Mouse (Mus musculus) megakaryocyte, embryonic 14.5 days (primary cell): ENCODE results near the gene Col12a1. TPM values are rescaled to one million over a fixed set of nuclear protein-coding genes. Genes with fewer than 3 reads are reported as not detected.

Experiments
- H3K27me3 ChIP-seq: replicated peaks from 2 replicates; pipeline ENCODE3; 2012; ENCODE audit warnings: inconsistent platforms
- H3K36me3 ChIP-seq: replicated peaks from 2 replicates; pipeline ENCODE3; 2012; ENCODE audit warnings: low read length, inconsistent platforms, mixed read lengths
- H3K4me1 ChIP-seq: 2 replicates; pipeline ENCODE4 v1.6.1; 2012; ENCODE audit warnings: inconsistent platforms
- H3K4me3 ChIP-seq: replicated peaks from 2 replicates; pipeline ENCODE3; 2012; ENCODE audit warnings: moderate library complexity, mild to moderate bottlenecking, inconsistent platforms
- H3K9me3 ChIP-seq: 2 replicates; pipeline ENCODE4 v1.6.1; 2012; ENCODE audit warnings: inconsistent platforms
- FLI1 ChIP-seq: IDR thresholded peaks from 2 replicates; pipeline ENCODE4 v1.6.1; 2012; ENCODE audit warnings: low read length, inconsistent platforms, mixed read lengths
- GATA1 ChIP-seq: IDR thresholded peaks from 3 replicates; pipeline ENCODE4 v1.6.1; 2012; ENCODE audit warnings: mixed read lengths, low read length, inconsistent platforms, borderline replicate concordance
- polyA plus RNA-seq: library from polyadenylated mRNA; stranded (reverse); fragments of >175 nt; gene quantifications from 2 replicates; pipeline ENCODE4 v1.2.3, GENCODE M21; 2012; ENCODE audit warnings: low replicate concordance; ENCODE audit not compliant: insufficient read depth

The Col12a1 gene
- 0.38 TPM in 1 of 2 replicates, not detected in the other for polyA plus RNA-seq

DNA sequence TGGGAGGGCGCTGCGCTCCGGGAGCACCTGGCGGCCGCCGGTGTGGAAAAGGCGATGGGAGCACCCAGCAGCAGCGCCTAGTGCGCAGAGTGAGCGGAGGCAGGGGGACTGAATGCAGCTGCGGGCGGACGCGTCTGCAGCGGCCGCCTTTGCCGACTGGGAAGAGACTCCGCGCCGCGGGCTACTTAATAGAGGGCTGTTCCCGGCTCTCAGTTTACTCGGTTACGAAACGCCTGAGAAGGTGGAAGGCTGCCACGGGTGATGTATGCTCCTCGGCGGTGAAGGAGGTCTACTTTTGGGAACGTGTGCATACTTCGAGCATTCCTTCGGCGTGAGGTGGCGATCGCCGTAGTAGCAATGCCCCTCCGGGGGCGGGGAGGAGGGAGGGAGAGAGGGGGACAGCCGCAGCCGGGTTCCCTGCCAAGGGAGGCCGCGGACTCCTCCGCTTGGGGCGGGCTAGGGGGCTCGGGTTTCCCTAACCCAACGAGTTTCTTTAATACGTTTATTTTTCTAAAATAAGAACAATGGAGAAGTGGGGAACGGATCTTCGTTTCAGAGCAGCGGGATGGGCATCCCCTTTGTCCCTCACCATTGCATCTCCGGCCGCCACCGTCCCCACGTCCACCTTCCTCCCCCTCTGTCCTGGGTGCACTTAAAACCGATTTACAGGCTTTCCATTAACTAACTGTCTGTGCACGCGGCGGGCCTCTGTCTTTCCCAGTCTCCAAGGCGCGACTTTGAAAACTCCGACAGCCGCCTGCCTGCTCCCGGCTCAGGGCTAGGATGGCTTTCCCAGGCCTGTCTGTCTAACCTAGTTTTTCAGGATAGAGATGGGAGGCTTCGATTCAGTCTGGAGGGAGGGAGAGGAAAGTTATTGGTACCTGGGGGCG is at the start of gene Col12a1:
Col12a1 (minus strand) TSS at position 351 of the 890 bp plus-strand sequence.
- H3K4me3 ChIP-seq: peak within 1 kb of the TSS; percentile 86
- H3K4me1 ChIP-seq: peaks cover 38% of the 10 kb centered on the region
- TF ChIP-seq FLI1: no peak
- no peak for TF ChIP-seq GATA1
- peaks cover 9% of the 10 kb centered on the region for H3K9me3 ChIP-seq
- H3K36me3 ChIP-seq: no peaks in the 10 kb centered on the region
- peaks cover 70% of the 10 kb centered on the region for H3K27me3 ChIP-seq

- TF ChIP-seq FLI1 (no peak), GATA1 (no peak)
Observed at GRCm38 (mm10) chr9:79766991-79767545, 48.4 kb upstream of the Col12a1 start.

GRCm38 (mm10) chr9:79765329-79765728 is 46.7 kb upstream of the Col12a1 start:
- Histone ChIP-seq H3K4me1 (peaks cover 10% of the 10 kb centered on the region; the same call in 1 of the 2 replicates), H3K36me3 (peaks cover 19% of the 10 kb centered on the region), H3K9me3 (peaks cover 12% of the 10 kb centered on the region), H3K4me3 (no peak overlapping the region), H3K27me3 (no peaks in the 10 kb centered on the region)
- TF ChIP-seq FLI1: no peak
- TF ChIP-seq GATA1: no peak

More at GRCm38 (mm10) chr9:79766991-79767545, 48.4 kb upstream of the Col12a1 start:
- peaks cover 12% of the 10 kb centered on the region for H3K9me3 ChIP-seq
- no peaks in the 10 kb centered on the region for H3K27me3 ChIP-seq
- H3K4me3 ChIP-seq: no peak overlapping the region
- H3K36me3 ChIP-seq: peaks cover 36% of the 10 kb centered on the region
- H3K4me1 ChIP-seq: peaks cover 7% of the 10 kb centered on the region; the same call in 1 of the 2 replicates

- TF ChIP-seq GATA1 (no peak), FLI1 (no peak)
- no peak overlapping the region for H3K4me3 ChIP-seq
Observed at GRCm38 (mm10) chr9:79762519-79762918, 43.9 kb upstream of the Col12a1 start.

DNA sequence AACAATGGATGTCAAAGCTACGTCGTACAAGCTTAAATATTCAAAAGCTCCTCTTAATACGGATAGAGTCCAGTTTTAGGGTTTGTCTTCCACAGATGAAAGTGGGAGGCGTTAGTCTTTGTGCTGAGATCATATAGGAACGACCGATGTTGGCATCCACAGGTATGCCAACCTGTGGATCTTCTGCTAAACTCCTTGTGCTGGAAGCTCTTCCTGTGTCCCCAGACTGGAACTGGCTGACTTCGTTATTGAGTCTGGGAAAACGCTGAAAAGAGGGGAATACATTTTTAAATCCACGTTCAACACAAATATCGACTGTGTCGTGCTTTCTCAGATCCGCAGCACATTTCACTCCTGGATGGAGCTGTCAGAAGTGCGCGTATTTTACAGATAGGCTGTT is 41.4 kb upstream of the Col12a1 start:
- Histone ChIP-seq H3K4me3 (peak overlapping the region; percentile 92), H3K27me3 (no peaks in the 10 kb centered on the region), H3K9me3 (peaks cover 12% of the 10 kb centered on the region), H3K4me1 (peaks cover 22% of the 10 kb centered on the region), H3K36me3 (peaks cover 34% of the 10 kb centered on the region)
- TF ChIP-seq GATA1: no peak
- no peak for TF ChIP-seq FLI1

More at GRCm38 (mm10) chr9:79762519-79762918, 43.9 kb upstream of the Col12a1 start:
- peaks cover 27% of the 10 kb centered on the region for H3K4me1 ChIP-seq
- peaks cover 10% of the 10 kb centered on the region for H3K36me3 ChIP-seq
- H3K9me3 ChIP-seq: peaks cover 12% of the 10 kb centered on the region
- no peaks in the 10 kb centered on the region for H3K27me3 ChIP-seq

GRCm38 (mm10) chr9:79759385-79760005 is 40.9 kb upstream of the Col12a1 start, which contains the start of gene Cox7a2:
Gene Cox7a2, minus strand, starts transcription at chr9:79759878.
- Histone ChIP-seq H3K9me3 (peaks cover 7% of the 10 kb centered on the region), H3K4me3 (peak within 1 kb of the TSS; percentile 92), H3K27me3 (no peaks in the 10 kb centered on the region), H3K4me1 (peaks cover 22% of the 10 kb centered on the region), H3K36me3 (peaks cover 37% of the 10 kb centered on the region)
- TF ChIP-seq GATA1 (no peak), FLI1 (peak; percentile 89)

DNA sequence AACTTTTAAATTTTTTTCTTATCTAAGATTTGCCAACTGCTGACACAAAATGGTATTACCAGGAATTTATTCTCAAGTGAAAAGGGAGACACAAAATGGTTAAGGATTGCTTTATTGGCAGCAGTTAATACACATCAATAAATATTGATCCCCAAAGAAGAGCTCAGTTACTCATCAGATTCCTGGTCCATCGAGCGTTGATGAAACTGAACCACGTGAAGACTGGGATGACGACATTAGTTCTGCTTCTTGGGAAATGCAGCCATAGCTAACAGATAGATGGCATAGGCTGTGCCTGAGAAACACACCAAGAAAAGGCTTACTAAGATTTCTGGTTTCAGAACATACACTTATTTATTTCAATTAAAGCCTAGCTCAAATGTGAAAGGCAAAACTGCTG is 36.7 kb upstream of the Col12a1 start:
- no peak for TF ChIP-seq FLI1
- no peak for TF ChIP-seq GATA1
- Histone ChIP-seq H3K27me3 (no peaks in the 10 kb centered on the region), H3K4me1 (peaks cover 24% of the 10 kb centered on the region), H3K36me3 (peaks cover 64% of the 10 kb centered on the region), H3K4me3 (no peak overlapping the region), H3K9me3 (no peaks in the 10 kb centered on the region)

GRCm38 (mm10) chr9:79751846-79752245 is 33.2 kb upstream of the Col12a1 start:
- Histone ChIP-seq H3K36me3 (peaks cover 62% of the 10 kb centered on the region), H3K4me3 (no peak overlapping the region), H3K4me1 (peaks cover 4% of the 10 kb centered on the region; the same call in 1 of the 2 replicates), H3K27me3 (no peaks in the 10 kb centered on the region), H3K9me3 (no peaks in the 10 kb centered on the region)
- TF ChIP-seq FLI1: no peak
- no peak for TF ChIP-seq GATA1

DNA sequence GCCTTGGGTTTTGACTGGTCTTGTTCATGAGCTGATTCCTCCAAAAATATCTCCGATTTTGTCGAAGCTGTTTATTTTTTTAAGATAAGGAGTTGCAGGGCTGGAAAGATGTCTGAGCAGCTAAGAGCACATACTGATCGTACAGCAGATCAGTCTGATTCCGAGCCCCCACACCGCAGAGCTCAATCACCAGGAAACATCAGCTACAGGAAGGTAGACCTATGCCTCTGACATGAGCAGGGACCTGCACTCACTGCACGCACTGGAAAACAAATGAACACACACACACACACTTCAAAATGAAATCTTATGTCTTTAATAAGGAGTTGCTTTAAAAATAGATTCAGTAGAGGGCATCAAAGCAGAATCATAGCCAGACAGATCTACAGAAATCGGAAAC is 32.1 kb upstream of the Col12a1 start:
- peaks cover 4% of the 10 kb centered on the region; the same call in 1 of the 2 replicates for H3K4me1 ChIP-seq
- H3K4me3 ChIP-seq: peak overlapping the region; percentile 23
- no peaks in the 10 kb centered on the region for H3K9me3 ChIP-seq
- H3K36me3 ChIP-seq: peaks cover 51% of the 10 kb centered on the region
- TF ChIP-seq GATA1: no peak
- TF ChIP-seq FLI1: no peak
- H3K27me3 ChIP-seq: no peaks in the 10 kb centered on the region
